In genomic region chrX:52745462-52745861, GRCm38 (mm10) we compare ENCODE assay signal across 9 mouse cellular contexts. TPM values are rescaled to one million over a fixed set of nuclear protein-coding genes. Genes with fewer than 3 reads are reported as not detected.
A peak's percentile ranks its signal among the peaks of the same experiment; 100 is the strongest.
DNase-seq lines count a peak whose midpoint lies in the region; ATAC-seq and TF ChIP-seq lines count a peak whose summit lies in the region.
"Had no signal": no experiment of that assay in that cellular context is flagged by ENCODE, and none has a peak within 500 bp of the region (broad histone marks: within the 10 kb centered on the region; RNA-seq: fewer than 3 reads in every experiment).

No protein-coding gene starts in this region.

- no peak for DNase-seq in heart, postnatal 25 days (ENCODE audit: low spot score)
- no peak for DNase-seq in lung, postnatal 25 days (ENCODE audit: low spot score)
- no peak for DNase-seq in hindbrain, postnatal 0 days (ENCODE audit: low spot score)
- peak; percentile 15 for DNase-seq in retina, embryonic 14.5 days (ENCODE audit: low spot score)
- DNase-seq in T-cell, adult 2 months (ENCODE audit: low spot score), result no peak
- DNase-seq in gastrocnemius, adult 18-20 months (ENCODE audit: low spot score), result no peak

- no peaks in the 10 kb centered on the region for H3K9me3 ChIP-seq in heart, embryonic 11.5 days (replicated peaks; ENCODE audit: control insufficient read depth, low read length)
- no peaks in the 10 kb centered on the region for H3K9me3 ChIP-seq in lung, embryonic 16.5 days (ENCODE audit: control insufficient read depth, low read length)
- no peaks in the 10 kb centered on the region for H3K9me3 ChIP-seq in hindbrain, postnatal 0 days (ENCODE audit: low read length)

- 4% methylated on average over 8 of the region's 8 CpGs for WGBS in heart, embryonic 11.5 days (ENCODE audit: insufficient replicate concordance)
- 19% methylated on average over 8 of the region's 8 CpGs for WGBS in lung, embryonic 16.5 days
- 22% methylated on average over 8 of the region's 8 CpGs for WGBS in hindbrain, postnatal 0 days

- H3K4me1 ChIP-seq in heart, embryonic 11.5 days (ENCODE audit: control insufficient read depth, insufficient read depth, low read length), result no peaks in the 10 kb centered on the region
- H3K4me1 ChIP-seq in lung, embryonic 16.5 days (replicated peaks; ENCODE audit: control insufficient read depth, insufficient read depth, low read length), result no peaks in the 10 kb centered on the region
- H3K4me1 ChIP-seq in hindbrain, postnatal 0 days (ENCODE audit: insufficient read depth, low read length), result no peaks in the 10 kb centered on the region

- H3K36me3 ChIP-seq in heart, embryonic 11.5 days (ENCODE audit: control insufficient read depth, insufficient read depth, low read length), result no peaks in the 10 kb centered on the region
- H3K36me3 ChIP-seq in lung, embryonic 16.5 days (ENCODE audit: control insufficient read depth, insufficient read depth, low read length), result no peaks in the 10 kb centered on the region
- no peaks in the 10 kb centered on the region for H3K36me3 ChIP-seq in hindbrain, postnatal 0 days (ENCODE audit: insufficient read depth, low read length)

- TF ChIP-seq CTCF in hindbrain, postnatal 0 days (IDR thresholded peaks at IDR 0.05; ENCODE audit: low read depth), result no peak

- no peak for ATAC-seq in heart, embryonic 11.5 days (replicated peaks; ENCODE audit: insufficient number of reproducible peaks, low FRiP score, low TSS enrichment)
- ATAC-seq in lung, embryonic 16.5 days (ENCODE audit: low read depth), result no peak
- no peak for ATAC-seq in hindbrain, postnatal 0 days

- H3K4me3 ChIP-seq in heart, embryonic 11.5 days (ENCODE audit: low read depth, low read length), result no peak overlapping the region
- no peak overlapping the region for H3K4me3 ChIP-seq in lung, embryonic 16.5 days (ENCODE audit: low read length)
- no peak overlapping the region for H3K4me3 ChIP-seq in hindbrain, postnatal 0 days (ENCODE audit: low read length)

- H3K27me3 ChIP-seq in heart, embryonic 11.5 days (ENCODE audit: control insufficient read depth, insufficient read depth, low read length), result peaks cover 14% of the 10 kb centered on the region; the same call in 1 of the 2 replicates
- peaks cover 10% of the 10 kb centered on the region; the same call in 1 of the 2 replicates for H3K27me3 ChIP-seq in lung, embryonic 16.5 days (ENCODE audit: control insufficient read depth, insufficient read depth, low read depth, low read length)
- no peaks in the 10 kb centered on the region for H3K27me3 ChIP-seq in hindbrain, postnatal 0 days (ENCODE audit: insufficient read depth, low read length)

- H3K4me2 ChIP-seq in heart, embryonic 11.5 days, result 0 out of 2 replicates have a peak overlapping the region, but pooled peaks have one; percentile 11
- H3K4me2 ChIP-seq in lung, embryonic 16.5 days (ENCODE audit: low read depth, low read length), result peak overlapping the region; percentile 81; the same call in 1 of the 2 replicates
- peak overlapping the region; percentile 82; the same call in 1 of the 2 replicates for H3K4me2 ChIP-seq in hindbrain, postnatal 0 days (ENCODE audit: low read depth, low read length)

- intact Hi-C loops in heart, postnatal 25 days (cut with DNase I), result no loop called here

- no peak overlapping the region for H3K9ac ChIP-seq in heart, embryonic 11.5 days (ENCODE audit: low read depth, low read length)
- H3K9ac ChIP-seq in lung, embryonic 16.5 days (ENCODE audit: low read length), result no peak overlapping the region
- H3K9ac ChIP-seq in hindbrain, postnatal 0 days (replicated peaks; ENCODE audit: low read length), result no peak overlapping the region

- H3K27ac ChIP-seq in heart, embryonic 11.5 days (ENCODE audit: low read depth, low read length), result no peak overlapping the region
- H3K27ac ChIP-seq in lung, embryonic 16.5 days (ENCODE audit: low read length), result no peak overlapping the region
- no peak overlapping the region for H3K27ac ChIP-seq in hindbrain, postnatal 0 days

RNA-seq across cellular contexts. Expression of gene Ccdc160, which starts 45.5 kb away (rescaled TPM):
- 1.1 and 1.2 TPM in 2 replicates for polyA plus RNA-seq in heart, embryonic 11.5 days (2014; fragmentation: Nextera tagmentation; extraction: Ambion mirVana)
- total RNA-seq in heart, postnatal 25 days (2021), result under 1 TPM; 0.22 to 0.60 TPM
- polyA plus RNA-seq in lung, embryonic 16.5 days (2015; fragmentation: Nextera tagmentation; extraction: Ambion mirVana), result 2.5 and 2.7 TPM in 2 replicates
- 1.7 and 3.0 TPM in 2 replicates for total RNA-seq in hindbrain, postnatal 0 days (2014; rRNA removed)
- 5.5 and 5.8 TPM in 2 replicates for polyA plus RNA-seq in hindbrain, postnatal 0 days (2015; fragmentation: Nextera tagmentation; extraction: Ambion mirVana)
- total RNA-seq in gastrocnemius, adult 18-20 months (2021), result under 1 TPM in 1 of 2 experiments, not detected in 1; 0.30 TPM
- polyA plus RNA-seq: small intestine, adult 2 months had no signal

Comparison
In these comparisons a context has a peak if more than half of its experiments do, and no peak if none do; other contexts are left out.
1. H3K4me2 ChIP-seq: peak in every context shown above with its lines; median percentile 82 in hindbrain, postnatal 0 days; 81 in lung, embryonic 16.5 days; 11 in heart, embryonic 11.5 days.